Mouse (Mus musculus): ENCODE measurements around the gene Cdkn2b. TPM values are rescaled to one million over a fixed set of nuclear protein-coding genes. Genes with fewer than 3 reads are reported as not detected.

Gene Cdkn2b
- polyA plus RNA-seq, 1 experiment from 2014 or later: 1.5 TPM

GRCm38 (mm10) chr4:89272961-89273540, 37.8 kb downstream of the Cdkn2b start:
- Histone ChIP-seq H3K36me3 (no peaks in the 10 kb centered on the region), H3K4me2 (replicated peaks) (no peak overlapping the region), H3K9ac (no peak overlapping the region), H3K27ac (no peak overlapping the region), H3K9me3 (replicated peaks) (no peaks in the 10 kb centered on the region), H3K27me3 (peaks cover 84% of the 10 kb centered on the region), H3K4me3 (no peak overlapping the region; the same call in 1 of the 2 replicates), H3K4me1 (no peaks in the 10 kb centered on the region)
- WGBS: under 1% methylated on average over 20 of the region's 20 CpGs
- no peak for ATAC-seq (ENCODE audit: low FRiP score)

GRCm38 (mm10) chr4:89272101-89272718, 38.6 kb downstream of the Cdkn2b start:
- no peak for ATAC-seq (ENCODE audit: low FRiP score)
- 4% methylated on average over 18 of the region's 18 CpGs for WGBS
- no peak overlapping the region for H3K9ac ChIP-seq
- no peaks in the 10 kb centered on the region for H3K36me3 ChIP-seq
- H3K4me1 ChIP-seq: no peaks in the 10 kb centered on the region
- H3K4me2 ChIP-seq (replicated peaks): no peak overlapping the region
- H3K4me3 ChIP-seq: no peak overlapping the region
- H3K27me3 ChIP-seq: peaks cover 80% of the 10 kb centered on the region
- H3K27ac ChIP-seq: no peak overlapping the region
- H3K9me3 ChIP-seq (replicated peaks): no peaks in the 10 kb centered on the region

- ATAC-seq (ENCODE audit: low FRiP score): no peak
- Histone ChIP-seq H3K36me3 (no peaks in the 10 kb centered on the region), H3K4me3 (no peak overlapping the region), H3K27ac (no peak overlapping the region), H3K9ac (no peak overlapping the region), H3K4me2 (replicated peaks) (no peak overlapping the region), H3K4me1 (no peaks in the 10 kb centered on the region), H3K9me3 (replicated peaks) (no peaks in the 10 kb centered on the region), H3K27me3 (no peaks in the 10 kb centered on the region)
- WGBS: 82% methylated on average over 1 of the region's 1 CpGs
Measured at GRCm38 (mm10) chr4:89257768-89258167, 53.1 kb downstream of the Cdkn2b start.

Other genes with a start within 250 kb of the Cdkn2b start
- gene Mtap, start 173.9 kb downstream of the Cdkn2b start, polyA plus RNA-seq (2016; fragmentation: Nextera tagmentation; extraction: Ambion mirVana): 52.7 and 53.8 TPM in 2 replicates
- gene Cdkn2a, start 16.4 kb downstream of the Cdkn2b start, polyA plus RNA-seq (2016; fragmentation: Nextera tagmentation; extraction: Ambion mirVana): not detected in 2 replicates

Data from hindbrain, embryonic 12.5 days (tissue).